Mouse (Mus musculus): Measurements from ENCODE around the gene Ttc7b. TPM values are rescaled to one million over a fixed set of nuclear protein-coding genes. Genes with fewer than 3 reads are reported as not detected.

Ttc7b gene
- polyA plus RNA-seq, 2 experiments = 1.3 to 3.5 TPM

DNA sequence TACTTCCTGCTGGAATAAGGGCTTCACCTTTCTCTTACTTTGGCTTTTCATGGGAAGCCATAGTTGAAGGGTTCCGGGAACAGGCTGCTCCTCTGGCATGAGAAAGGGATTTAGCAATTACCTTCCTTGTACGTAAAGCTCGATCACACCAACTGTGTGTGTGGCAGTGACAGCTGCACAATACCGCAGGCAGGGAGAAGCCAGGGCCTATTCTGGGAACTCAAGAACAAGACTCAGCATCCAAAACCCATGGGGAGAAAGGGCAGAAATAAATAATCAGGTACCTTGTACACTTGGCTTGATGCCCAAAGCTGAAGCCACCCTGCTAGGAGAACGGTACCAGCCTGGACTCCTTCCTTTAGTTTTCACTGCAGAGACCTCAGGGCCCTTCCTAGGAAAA, 128.2 kb downstream of the Ttc7b start:
- Histone ChIP-seq H3K9ac (replicated peaks) (no peak overlapping the region), H3K36me3 (replicated peaks; ENCODE audit: control insufficient read depth, insufficient read depth, low read depth) (no peaks in the 10 kb centered on the region), H3K9me3 (ENCODE audit: control insufficient read depth, low read length) (no peaks in the 10 kb centered on the region), H3K27me3 (ENCODE audit: control insufficient read depth, insufficient read depth, low read length) (no peaks in the 10 kb centered on the region), H3K4me1 (replicated peaks; ENCODE audit: control insufficient read depth in 2 of 2, insufficient read depth in 2 of 2, low read length in 1 of 2) (peaks cover 0 to 6% of the 10 kb centered on the region in 2 experiments; a peak in 1 of 4 replicates), H3K27ac (no peak overlapping the region), H3K4me3 (ENCODE audit: insufficient read depth in 1 of 2, low read depth in 2 of 2, low read length in 2 of 2) (no peak overlapping the region), H3K4me2 (ENCODE audit: low read depth) (no peak overlapping the region)
- 76% methylated on average over 5 of the region's 5 CpGs for WGBS (ENCODE audit: insufficient replicate concordance)
- ATAC-seq (ENCODE audit: insufficient read depth) (no peak), DNase-seq (ENCODE audit: low read depth in 3 of 3, low spot score in 3 of 3) (no peak)
- TF ChIP-seq EP300 (IDR thresholded peaks at IDR 0.05; ENCODE audit: low read depth) (no peak), CTCF (IDR thresholded peaks at IDR 0.05; ENCODE audit: low read depth) (no peak)

DNA sequence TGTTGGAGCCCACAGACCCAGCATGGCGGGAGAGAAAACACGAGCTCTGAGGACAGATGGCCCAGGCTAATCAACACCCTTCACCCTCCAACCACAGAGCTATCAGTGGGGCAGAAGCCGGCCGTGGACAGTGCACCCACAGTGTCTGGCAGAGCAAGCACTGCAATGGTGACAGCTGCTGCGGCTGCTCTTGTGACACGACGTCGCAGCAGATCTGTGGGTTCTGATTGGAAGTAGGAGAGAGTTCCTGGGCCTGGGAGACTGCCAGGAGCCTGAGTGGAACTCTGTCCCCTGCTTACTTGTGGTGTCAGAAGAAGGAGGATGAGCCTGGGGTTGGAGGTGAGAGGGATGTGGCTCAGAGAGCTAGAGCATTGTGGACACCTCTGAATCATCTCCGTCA, 128.7 kb downstream of the Ttc7b start:
- ATAC-seq (ENCODE audit: insufficient read depth) = no peak
- 41% methylated on average over 9 of the region's 9 CpGs for WGBS (ENCODE audit: insufficient replicate concordance)
- Histone ChIP-seq H3K36me3 (replicated peaks; ENCODE audit: control insufficient read depth, insufficient read depth, low read depth) (no peaks in the 10 kb centered on the region), H3K9ac (replicated peaks) (no peak overlapping the region), H3K4me1 (replicated peaks; ENCODE audit: control insufficient read depth in 2 of 2, insufficient read depth in 2 of 2, low read length in 1 of 2) (peaks cover 0 to 6% of the 10 kb centered on the region in 2 experiments; a peak in 1 of 4 replicates), H3K4me3 (ENCODE audit: insufficient read depth in 1 of 2, low read depth in 2 of 2, low read length in 2 of 2) (no peak overlapping the region), H3K4me2 (ENCODE audit: low read depth) (no peak overlapping the region), H3K9me3 (ENCODE audit: control insufficient read depth, low read length) (no peaks in the 10 kb centered on the region), H3K27me3 (ENCODE audit: control insufficient read depth, insufficient read depth, low read length) (no peaks in the 10 kb centered on the region), H3K27ac (no peak overlapping the region)
- no peak for DNase-seq (ENCODE audit: low read depth in 3 of 3, low spot score in 3 of 3)
- TF ChIP-seq EP300 (IDR thresholded peaks at IDR 0.05; ENCODE audit: low read depth) (no peak), CTCF (IDR thresholded peaks at IDR 0.05; ENCODE audit: low read depth) (no peak)

DNA sequence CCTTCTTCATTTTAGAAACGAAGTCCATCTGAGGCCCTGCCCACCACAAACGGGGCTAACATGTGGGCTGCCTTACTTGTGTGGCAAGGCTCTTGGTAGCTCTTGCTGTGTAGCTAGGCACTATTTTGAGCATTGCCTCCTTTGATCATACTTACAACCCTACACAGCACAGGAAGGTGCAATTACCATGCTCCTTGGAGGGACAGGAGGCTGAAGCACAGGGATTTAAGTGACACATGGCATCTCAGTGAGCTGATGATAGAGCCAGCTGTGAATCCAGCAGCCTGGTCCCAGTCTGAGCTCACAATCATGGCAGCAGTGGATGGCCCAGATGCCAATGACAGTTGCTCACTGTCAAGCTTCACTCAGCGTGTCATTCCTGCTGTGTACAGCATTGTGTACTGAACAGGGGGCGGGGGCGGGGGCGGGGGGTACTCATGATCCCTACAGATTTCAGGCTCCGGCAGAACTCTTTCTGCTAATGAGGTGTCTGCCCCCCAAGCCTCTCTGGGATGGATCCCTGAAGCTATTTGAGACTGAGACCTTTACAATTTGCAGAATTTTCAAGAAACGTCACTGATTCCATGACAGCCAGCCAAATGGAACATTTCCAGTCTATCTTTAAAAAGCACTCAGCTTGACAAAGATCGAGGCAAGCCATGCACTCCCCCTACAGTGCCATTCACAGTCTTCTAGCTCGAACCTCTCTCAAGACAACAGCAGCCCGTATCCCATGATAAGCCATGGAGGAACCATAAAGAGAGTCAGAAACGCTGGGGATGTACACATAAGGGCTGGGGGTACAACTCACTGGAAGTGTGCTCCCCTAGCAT, 130.5 kb downstream of the Ttc7b start:
- no peak overlapping the region for H3K27ac ChIP-seq
- H3K4me3 ChIP-seq (ENCODE audit: insufficient read depth in 1 of 2, low read depth in 2 of 2, low read length in 2 of 2) = no peak overlapping the region
- TF ChIP-seq CTCF (IDR thresholded peaks at IDR 0.05; ENCODE audit: low read depth) = no peak
- H3K27me3 ChIP-seq (ENCODE audit: control insufficient read depth, insufficient read depth, low read length) = no peaks in the 10 kb centered on the region
- H3K9ac ChIP-seq (replicated peaks) = no peak overlapping the region
- WGBS (ENCODE audit: insufficient replicate concordance) = 75% methylated on average over 12 of the region's 12 CpGs
- H3K9me3 ChIP-seq (ENCODE audit: control insufficient read depth, low read length) = no peaks in the 10 kb centered on the region
- no peaks in the 10 kb centered on the region for H3K36me3 ChIP-seq (replicated peaks; ENCODE audit: control insufficient read depth, insufficient read depth, low read depth)
- no peak overlapping the region for H3K4me2 ChIP-seq (ENCODE audit: low read depth)
- no peak for ATAC-seq (ENCODE audit: insufficient read depth)
- peaks cover 0 to 6% of the 10 kb centered on the region in 2 experiments; a peak in 1 of 4 replicates for H3K4me1 ChIP-seq (replicated peaks; ENCODE audit: control insufficient read depth in 2 of 2, insufficient read depth in 2 of 2, low read length in 1 of 2)
- DNase-seq (ENCODE audit: low read depth in 3 of 3, low spot score in 3 of 3) = no peak

DNA sequence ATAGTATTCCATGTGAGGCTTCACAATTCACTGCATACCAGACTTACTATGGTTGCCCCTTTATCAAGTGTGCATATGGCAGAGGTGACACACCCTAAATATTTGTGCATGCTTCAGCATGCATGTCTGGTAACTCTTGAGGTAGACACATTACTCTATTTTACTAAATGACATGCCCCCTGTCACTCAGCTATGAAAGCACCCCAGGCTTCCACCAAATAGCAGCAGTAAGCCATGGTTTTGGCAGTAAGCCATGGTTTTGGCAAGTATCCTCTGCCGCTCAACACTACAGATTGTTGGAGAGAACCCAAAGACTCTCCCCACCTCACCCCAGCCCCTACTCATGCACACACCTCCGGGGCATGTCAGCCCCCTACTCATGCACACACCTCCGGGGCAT, 134.4 kb downstream of the Ttc7b start:
- H3K4me3 ChIP-seq (ENCODE audit: insufficient read depth in 1 of 2, low read depth in 2 of 2, low read length in 2 of 2) = no peak overlapping the region
- H3K36me3 ChIP-seq (replicated peaks; ENCODE audit: control insufficient read depth, insufficient read depth, low read depth) = no peaks in the 10 kb centered on the region
- TF ChIP-seq CTCF (IDR thresholded peaks at IDR 0.05; ENCODE audit: low read depth) = no peak
- TF ChIP-seq EP300 (IDR thresholded peaks at IDR 0.05; ENCODE audit: low read depth) = no peak
- no peaks in the 10 kb centered on the region for H3K4me1 ChIP-seq (replicated peaks; ENCODE audit: control insufficient read depth in 2 of 2, insufficient read depth in 2 of 2, low read length in 1 of 2)
- H3K27ac ChIP-seq = no peak overlapping the region
- DNase-seq (ENCODE audit: low read depth in 3 of 3, low spot score in 3 of 3) = no peak
- H3K9ac ChIP-seq (replicated peaks) = no peak overlapping the region
- ATAC-seq (ENCODE audit: insufficient read depth) = no peak
- H3K9me3 ChIP-seq (ENCODE audit: control insufficient read depth, low read length) = no peaks in the 10 kb centered on the region
- no peaks in the 10 kb centered on the region for H3K27me3 ChIP-seq (ENCODE audit: control insufficient read depth, insufficient read depth, low read length)
- H3K4me2 ChIP-seq (ENCODE audit: low read depth) = no peak overlapping the region
- 79% methylated on average over 3 of the region's 3 CpGs for WGBS (ENCODE audit: insufficient replicate concordance)

DNA sequence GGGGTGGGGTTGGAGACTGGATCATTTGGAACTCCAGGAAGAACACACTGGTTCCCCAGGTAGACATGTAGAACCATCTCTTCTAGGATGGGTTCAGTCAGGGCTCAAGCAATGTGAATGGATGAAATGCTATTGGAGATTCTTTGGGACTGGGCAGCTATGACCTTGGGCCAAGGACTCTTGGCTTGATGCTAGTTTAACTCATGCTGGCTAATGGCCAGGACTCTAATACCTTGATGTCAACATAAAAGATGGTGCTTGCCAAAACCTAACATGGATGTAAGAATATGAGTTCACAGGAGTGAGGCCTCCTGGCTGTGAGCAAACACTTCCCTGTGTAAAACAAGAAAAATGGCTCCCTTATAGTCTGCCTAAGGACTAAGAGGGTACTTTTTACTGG, 138.1 kb downstream of the Ttc7b start:
- Histone ChIP-seq H3K36me3 (replicated peaks; ENCODE audit: control insufficient read depth, insufficient read depth, low read depth) (no peaks in the 10 kb centered on the region), H3K4me1 (replicated peaks; ENCODE audit: control insufficient read depth in 2 of 2, insufficient read depth in 2 of 2, low read length in 1 of 2) (no peaks in the 10 kb centered on the region), H3K4me2 (ENCODE audit: low read depth) (no peak overlapping the region), H3K27ac (no peak overlapping the region), H3K27me3 (ENCODE audit: control insufficient read depth, insufficient read depth, low read length) (no peaks in the 10 kb centered on the region), H3K4me3 (ENCODE audit: insufficient read depth in 1 of 2, low read depth in 2 of 2, low read length in 2 of 2) (no peak overlapping the region), H3K9ac (replicated peaks) (no peak overlapping the region), H3K9me3 (ENCODE audit: control insufficient read depth, low read length) (no peaks in the 10 kb centered on the region)
- no peak for ATAC-seq (ENCODE audit: insufficient read depth)
- TF ChIP-seq EP300 (IDR thresholded peaks at IDR 0.05; ENCODE audit: low read depth) (no peak), CTCF (IDR thresholded peaks at IDR 0.05; ENCODE audit: low read depth) (no peak)
- DNase-seq (ENCODE audit: low read depth in 3 of 3, low spot score in 3 of 3) = no peak

All from liver, embryonic 14.5 days (tissue).